Mouse (Mus musculus) liver, embryonic 13.5 days (tissue): ENCODE measurements around the gene Catsperd. TPM values are rescaled to one million over a fixed set of nuclear protein-coding genes. Genes with fewer than 3 reads are reported as not detected.
"Not testable (repeated sequence)": the region's sequence is repeated elsewhere in the genome, so short reads cannot be mapped to it uniquely, and the experiment has no call there.

Experiments used
- ATAC-seq: fragments of 200-750 bp; cut with Nextera tagmentation; 2 replicates; pipeline ENCODE4 v1.8.0; 2017; ENCODE audit warnings: low read depth, mild to moderate bottlenecking, moderate number of reproducible peaks, moderate library complexity
- DNase-seq: peaks from one replicate; pipeline ENCODE4 v3.0.0; 2022
- H3K27ac ChIP-seq: fragments of 300-500 bp; sonication (generic); 2 replicates; pipeline ENCODE4 v1.5.1; 2015; ENCODE audit warnings: moderate library complexity, mild to moderate bottlenecking, inconsistent platforms
- H3K27me3 ChIP-seq: fragments of 300-500 bp; sonication (generic); 2 replicates; pipeline ENCODE4 v1.6.1; 2015; ENCODE audit warnings: mild to moderate bottlenecking, inconsistent platforms
- H3K36me3 ChIP-seq: fragments of 300-500 bp; sonication (generic); 2 replicates; pipeline ENCODE4 v1.6.1; 2015; ENCODE audit warnings: mild to moderate bottlenecking, inconsistent platforms
- H3K4me1 ChIP-seq: fragments of 300-500 bp; sonication (generic); replicated peaks from 2 replicates; pipeline ENCODE4 v1.6.1; 2015; ENCODE audit warnings: inconsistent platforms
- H3K4me2 ChIP-seq: fragments of 300-500 bp; sonication (generic); 2 replicates; pipeline ENCODE4 v1.6.1; 2015; ENCODE audit warnings: inconsistent platforms, mild to moderate bottlenecking, moderate library complexity
- H3K4me3 ChIP-seq: fragments of 300-500 bp; sonication (generic); replicated peaks from 2 replicates; pipeline ENCODE4 v1.5.1; 2015; ENCODE audit warnings: mild to moderate bottlenecking, inconsistent platforms
- H3K9ac ChIP-seq: fragments of 300-500 bp; sonication (generic); 2 replicates; pipeline ENCODE4 v1.6.1; 2015; ENCODE audit warnings: mild to moderate bottlenecking, inconsistent platforms
- H3K9me3 ChIP-seq: fragments of 300-500 bp; sonication (generic); replicated peaks from 2 replicates; pipeline ENCODE4 v1.6.1; 2016; ENCODE audit warnings: inconsistent platforms
- WGBS: fragments of 180-500 bp; shearing (Covaris S2); methylation state at CpG from one replicate; pipeline ENCODE4 v1.1.7; 2015; ENCODE audit not compliant: insufficient replicate concordance; 5-methylcytosine and 5-hydroxymethylcytosine counted together
- polyA plus RNA-seq: library from polyadenylated mRNA; unstranded; fragments of >200 nt; fragmentation: Nextera tagmentation; extraction: Ambion mirVana; gene quantifications from 2 replicates; pipeline ENCODE4 v1.2.1, GENCODE M21; 2015

Catsperd gene
- polyA plus RNA-seq, 1 experiment from 2014 or later = 0.37 TPM

GRCm38 (mm10) chr17:56603186-56604069, 24.5 kb upstream of the Catsperd start:
- Histone ChIP-seq H3K27me3 (no peaks in the 10 kb centered on the region), H3K4me1 (peaks cover 11% of the 10 kb centered on the region), H3K36me3 (peaks cover 90% of the 10 kb centered on the region), H3K9ac (no peak overlapping the region), H3K4me2 (no peak overlapping the region), H3K4me3 (no peak overlapping the region), H3K27ac (no peak overlapping the region), H3K9me3 (no peaks in the 10 kb centered on the region)
- no peak for DNase-seq
- ATAC-seq = no peak
- WGBS = 95% methylated on average over 28 of the region's 28 CpGs

GRCm38 (mm10) chr17:56604070-56604380, 23.9 kb upstream of the Catsperd start:
- DNase-seq = no peak
- H3K27me3 ChIP-seq = no peaks in the 10 kb centered on the region
- no peak for ATAC-seq
- WGBS = 86% methylated on average over 9 of the region's 9 CpGs
- peaks cover 90% of the 10 kb centered on the region for H3K36me3 ChIP-seq
- H3K4me2 ChIP-seq = no peak overlapping the region
- peaks cover 17% of the 10 kb centered on the region for H3K4me1 ChIP-seq
- no peak overlapping the region for H3K9ac ChIP-seq
- H3K4me3 ChIP-seq = no peak overlapping the region
- no peaks in the 10 kb centered on the region for H3K9me3 ChIP-seq
- no peak overlapping the region for H3K27ac ChIP-seq

- no peak for ATAC-seq
- Histone ChIP-seq H3K27me3 (no peaks in the 10 kb centered on the region), H3K9ac (no peak overlapping the region), H3K4me1 (peaks cover 19% of the 10 kb centered on the region), H3K27ac (no peak overlapping the region), H3K9me3 (no peaks in the 10 kb centered on the region), H3K36me3 (peaks cover 86% of the 10 kb centered on the region), H3K4me2 (no peak overlapping the region), H3K4me3 (no peak overlapping the region)
- DNase-seq = no peak
- 92% methylated on average over 3 of the region's 3 CpGs for WGBS
Observed at GRCm38 (mm10) chr17:56604422-56604821, 23.5 kb upstream of the Catsperd start.

- ATAC-seq (no peak), DNase-seq (no peak)
- Histone ChIP-seq H3K9ac (no peak overlapping the region), H3K27me3 (no peaks in the 10 kb centered on the region), H3K9me3 (no peaks in the 10 kb centered on the region), H3K4me3 (no peak overlapping the region), H3K27ac (no peak overlapping the region), H3K36me3 (peaks cover 76% of the 10 kb centered on the region), H3K4me2 (no peak overlapping the region), H3K4me1 (peaks cover 24% of the 10 kb centered on the region)
- 89% methylated on average over 9 of the region's 9 CpGs for WGBS
Observed at GRCm38 (mm10) chr17:56605431-56605830, 22.5 kb upstream of the Catsperd start.

- Histone ChIP-seq H3K4me3 (no peak overlapping the region), H3K27me3 (no peaks in the 10 kb centered on the region), H3K27ac (no peak overlapping the region), H3K4me1 (peaks cover 46% of the 10 kb centered on the region), H3K4me2 (peak overlapping the region; percentile 86), H3K36me3 (peaks cover 55% of the 10 kb centered on the region), H3K9me3 (no peaks in the 10 kb centered on the region), H3K9ac (peak overlapping the region; percentile 86; the same call in 1 of the 2 replicates)
- no peak for DNase-seq
- no peak for ATAC-seq
- 72% methylated on average over 3 of the region's 3 CpGs for WGBS
Observed at GRCm38 (mm10) chr17:56607521-56608062, 20.4 kb upstream of the Catsperd start.

- WGBS = 29% methylated on average over 5 of the region's 5 CpGs
- Histone ChIP-seq H3K4me3 (peak overlapping the region; percentile 73), H3K27ac (peak overlapping the region; percentile 87), H3K4me2 (peak overlapping the region; percentile 86), H3K9ac (peak overlapping the region; percentile 86), H3K9me3 (no peaks in the 10 kb centered on the region), H3K4me1 (peaks cover 51% of the 10 kb centered on the region), H3K27me3 (no peaks in the 10 kb centered on the region), H3K36me3 (peaks cover 44% of the 10 kb centered on the region)
- ATAC-seq (no peak), DNase-seq (no peak)
Observed at GRCm38 (mm10) chr17:56608699-56609098, 19.2 kb upstream of the Catsperd start.

- peak; percentile 91 for DNase-seq
- peaks cover 59% of the 10 kb centered on the region for H3K4me1 ChIP-seq
- peak; percentile 81 for ATAC-seq
Observed at GRCm38 (mm10) chr17:56609452-56610171, 18.3 kb upstream of the Catsperd start, which contains the start of gene 2410015M20Rik. Gene 2410015M20Rik, minus strand, starts transcription at chr17:56609771.

GRCm38 (mm10) chr17:56611323-56611722, 16.6 kb upstream of the Catsperd start:
- Histone ChIP-seq H3K27me3 (no peaks in the 10 kb centered on the region), H3K27ac (peak overlapping the region; percentile 87), H3K9ac (peak overlapping the region; percentile 1; the same call in 1 of the 2 replicates), H3K36me3 (peaks cover 42% of the 10 kb centered on the region), H3K4me1 (peaks cover 75% of the 10 kb centered on the region), H3K9me3 (no peaks in the 10 kb centered on the region), H3K4me3 (peak overlapping the region; percentile 43; the same call in 1 of the 2 replicates), H3K4me2 (peak overlapping the region; percentile 86)
- no peak for DNase-seq
- ATAC-seq = no peak
- WGBS = 61% methylated on average over 2 of the region's 2 CpGs

More at GRCm38 (mm10) chr17:56609452-56610171, 18.3 kb upstream of the Catsperd start, which contains the start of gene 2410015M20Rik:
- H3K36me3 ChIP-seq = peaks cover 42% of the 10 kb centered on the region
- under 1% methylated on average over 44 of the region's 44 CpGs for WGBS
- peak within 1 kb of the TSS; percentile 86 for H3K4me2 ChIP-seq
- H3K9me3 ChIP-seq = no peaks in the 10 kb centered on the region
- H3K4me3 ChIP-seq = peak within 1 kb of the TSS; percentile 73
- no peaks in the 10 kb centered on the region for H3K27me3 ChIP-seq
- H3K9ac ChIP-seq = peak within 1 kb of the TSS; percentile 86
- peak within 1 kb of the TSS; percentile 87 for H3K27ac ChIP-seq

- 8% methylated on average over 14 of the region's 14 CpGs for WGBS
- peak overlapping the region; percentile 57 for H3K9ac ChIP-seq
- ATAC-seq = peak; percentile 29
Observed at GRCm38 (mm10) chr17:56611861-56612564, 15.9 kb upstream of the Catsperd start.

GRCm38 (mm10) chr17:56612565-56612939, 15.4 kb upstream of the Catsperd start:
- H3K27ac ChIP-seq = peak overlapping the region; percentile 87
- DNase-seq, ATAC-seq, H3K9me3 ChIP-seq, H3K27me3 ChIP-seq: not testable (repeated sequence)
- H3K36me3 ChIP-seq = peaks cover 42% of the 10 kb centered on the region
- H3K4me3 ChIP-seq = peak overlapping the region; percentile 43
- 56% methylated on average over 10 of the region's 10 CpGs for WGBS
- H3K4me2 ChIP-seq = peak overlapping the region; percentile 86
- H3K9ac ChIP-seq = peak overlapping the region; percentile 57
- peaks cover 78% of the 10 kb centered on the region for H3K4me1 ChIP-seq

More at GRCm38 (mm10) chr17:56611861-56612564, 15.9 kb upstream of the Catsperd start:
- Histone ChIP-seq H3K27me3 (no peaks in the 10 kb centered on the region), H3K4me2 (peak overlapping the region; percentile 86), H3K4me1 (peaks cover 81% of the 10 kb centered on the region), H3K36me3 (peaks cover 42% of the 10 kb centered on the region), H3K27ac (peak overlapping the region; percentile 87), H3K9me3 (no peaks in the 10 kb centered on the region), H3K4me3 (peak overlapping the region; percentile 43)
- DNase-seq = peak; percentile 85
